Mouse (Mus musculus): ENCODE data around the gene Olfr432. TPM values are rescaled to one million over a fixed set of nuclear protein-coding genes. Genes with fewer than 3 reads are reported as not detected.

Olfr432 gene
- under 1 TPM in 1 of 2 experiments, not detected in 1; 0.43 TPM for polyA plus RNA-seq (2017; shearing (Covaris generic))

DNA sequence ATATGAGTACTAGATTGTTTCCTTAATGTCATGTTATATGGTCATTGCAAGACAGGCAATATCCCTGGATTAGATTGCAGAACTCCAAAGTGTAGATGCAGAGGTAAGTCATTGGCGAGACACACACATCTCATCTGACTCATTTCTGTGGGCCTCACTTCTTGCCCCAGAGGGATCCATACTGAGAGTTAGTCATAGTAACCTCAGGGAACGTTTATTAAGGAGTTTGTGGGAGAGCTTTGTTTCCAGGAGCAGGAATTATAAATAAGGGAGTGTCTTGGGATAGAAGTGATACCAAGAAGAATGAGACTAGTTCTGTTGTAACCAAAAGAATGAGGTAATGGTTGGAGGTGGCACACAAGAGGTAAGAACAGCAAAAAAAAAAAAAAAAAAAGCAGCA lies at the start of gene Olfr432:
Gene Olfr432 (plus strand): TSS at position 313 of the 400 bp plus-strand sequence.

DNA sequence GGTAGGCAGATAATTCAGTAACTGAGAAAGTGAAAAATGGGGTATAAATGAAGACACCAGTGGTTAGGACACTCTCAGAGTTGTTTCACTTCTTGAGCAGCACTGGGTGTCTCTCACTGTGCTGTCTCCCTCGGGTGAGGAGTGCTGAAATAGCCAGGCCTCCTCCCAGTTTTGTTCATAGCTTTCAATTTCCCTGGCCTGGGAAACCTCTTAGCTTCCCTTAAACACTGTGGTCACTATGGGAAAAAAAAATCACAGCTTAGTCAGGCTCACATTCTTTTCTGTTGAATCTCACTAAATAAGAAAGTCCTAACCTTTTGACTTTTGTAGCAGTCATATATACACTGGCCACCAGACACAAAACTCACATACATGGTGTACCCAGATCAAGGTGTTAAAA lies 17.3 kb upstream of the Olfr432 start, which contains the start of gene Ifi205:
Gene Ifi205 (minus strand): TSS at position 113 of the 400 bp plus-strand sequence.

DNA sequence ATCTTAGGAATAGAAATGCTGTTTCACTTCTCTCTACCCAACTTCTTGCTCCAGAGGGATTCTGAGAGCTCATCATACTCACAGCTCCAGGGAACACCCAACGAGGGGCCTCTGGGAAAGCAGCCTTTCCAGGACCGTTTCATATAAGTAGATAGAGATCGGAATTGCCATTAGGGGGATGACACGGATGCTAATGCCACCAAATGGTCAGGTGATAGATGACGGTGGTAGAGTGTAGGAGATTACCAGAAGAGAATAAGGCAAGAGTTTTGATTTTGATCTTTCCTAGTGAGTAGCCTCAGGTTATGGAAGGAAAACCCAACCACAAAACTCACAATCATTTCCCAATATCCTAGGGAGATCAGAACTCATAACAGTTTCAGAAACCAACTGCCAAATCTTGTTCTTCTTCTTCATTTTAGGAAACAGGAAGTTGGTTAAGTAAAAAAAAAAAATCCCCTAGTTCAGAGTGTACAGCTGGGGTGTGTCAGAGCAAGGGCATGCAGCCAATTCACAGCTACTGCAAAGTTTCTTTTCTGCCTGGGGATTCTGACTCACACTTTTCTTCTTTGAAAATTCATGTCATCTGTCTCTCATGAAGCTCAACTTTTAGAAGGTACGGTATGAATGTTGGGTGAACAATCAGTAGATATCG lies 8.4 kb upstream of the Olfr432 start, which contains the start of gene Olfr433:
Gene Olfr433 (plus strand): TSS at position 183 of the 655 bp plus-strand sequence.

DNA sequence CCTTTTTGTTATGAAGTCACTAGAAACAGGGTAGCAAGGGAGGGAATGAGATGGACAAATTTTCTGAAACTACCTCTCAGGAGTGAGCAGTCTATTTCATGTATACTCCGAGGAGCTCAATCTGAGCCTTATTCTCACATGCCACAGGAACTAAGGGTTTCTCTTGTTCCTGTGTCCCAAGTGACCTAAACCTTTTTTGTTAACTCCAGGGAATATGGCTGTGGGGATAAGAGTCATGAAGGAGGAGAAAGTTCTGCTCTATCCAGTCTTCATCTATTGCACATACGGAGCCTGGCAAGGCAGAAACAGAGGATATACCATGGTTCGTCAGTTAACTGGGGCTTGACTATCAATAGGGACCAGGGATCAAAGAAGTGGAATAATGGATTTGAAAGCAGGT lies 17.3 kb downstream of the Olfr432 start, which contains the start of gene Olfr430:
Gene Olfr430 (plus strand): TSS at position 301 of the 400 bp plus-strand sequence.

DNA sequence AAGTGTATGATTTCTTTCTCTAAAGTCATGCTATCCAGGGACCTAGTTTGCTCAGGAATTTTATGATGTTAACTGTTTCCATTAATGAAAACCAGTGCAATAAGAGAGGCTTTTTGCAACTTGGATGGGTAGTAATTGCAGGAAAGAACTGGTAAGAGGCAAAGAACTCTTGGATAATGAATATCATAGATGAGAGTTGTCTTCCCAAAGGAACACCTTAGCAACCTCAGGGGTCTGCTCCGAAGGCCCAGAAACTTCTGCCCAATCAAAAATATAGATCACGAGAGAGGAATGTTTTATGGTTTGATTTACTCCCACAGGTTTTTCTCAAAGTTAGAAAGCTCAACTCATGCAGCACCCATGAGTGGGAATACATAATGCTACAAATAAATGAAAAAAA lies 35.0 kb downstream of the Olfr432 start, which contains the start of gene Olfr429:
Gene Olfr429 (plus strand): TSS at position 301 of the 400 bp plus-strand sequence.

DNA sequence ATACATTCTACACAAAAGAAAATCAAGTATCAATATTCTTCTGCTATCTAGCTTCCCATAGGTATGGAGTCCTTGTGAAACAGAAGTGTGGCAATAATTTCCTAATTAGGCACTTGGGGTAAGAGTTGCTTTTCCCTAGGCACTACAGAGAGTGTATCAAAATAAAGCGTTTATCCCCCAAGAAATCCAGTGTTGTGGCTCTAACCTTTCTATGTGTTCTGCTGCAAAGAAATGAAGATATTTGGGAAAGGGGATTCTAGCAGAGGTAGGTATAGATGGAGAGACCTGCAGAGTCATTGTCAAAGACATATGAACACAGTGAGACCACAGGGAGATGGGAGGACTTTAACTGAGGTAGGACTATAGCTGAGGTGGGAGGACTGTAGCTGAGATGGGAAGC lies 47.6 kb downstream of the Olfr432 start, which contains the start of gene Olfr427:
Gene Olfr427 (plus strand): TSS at position 301 of the 400 bp plus-strand sequence.

Other genes with a start within 250 kb of the Olfr432 start
- 1 to 10 TPM; 5.8 to 5.9 TPM for gene Ifi211, start 136.2 kb upstream of the Olfr432 start, polyA plus RNA-seq (2017; shearing (Covaris generic))
- 100 to 1,000 TPM; 368 to 518 TPM for gene Mndal, start 106.7 kb upstream of the Olfr432 start, polyA plus RNA-seq (2017; shearing (Covaris generic))
- 100 to 1,000 TPM; 272 to 474 TPM for gene Ifi203, start 106.5 kb upstream of the Olfr432 start, polyA plus RNA-seq (2017; shearing (Covaris generic))
- not detected for gene Ifi202b, start 66.5 kb upstream of the Olfr432 start, polyA plus RNA-seq (2017; shearing (Covaris generic))
- gene Ifi205, start 17.4 kb upstream of the Olfr432 start, polyA plus RNA-seq (2017; shearing (Covaris generic)) = under 1 TPM; 0.66 to 0.73 TPM
- gene Olfr433, start 8.5 kb upstream of the Olfr432 start, polyA plus RNA-seq (2017; shearing (Covaris generic)) = not detected
- not detected for gene Olfr430, start 17.4 kb downstream of the Olfr432 start, polyA plus RNA-seq (2017; shearing (Covaris generic))
- not detected for gene Olfr429, start 35.1 kb downstream of the Olfr432 start, polyA plus RNA-seq (2017; shearing (Covaris generic))
- gene Olfr427, start 47.7 kb downstream of the Olfr432 start, polyA plus RNA-seq (2017; shearing (Covaris generic)) = under 1 TPM in 1 of 2 experiments, not detected in 1; 0.42 TPM
- gene Olfr231, start 72.0 kb downstream of the Olfr432 start, polyA plus RNA-seq (2017; shearing (Covaris generic)) = not detected
- gene Olfr424, start 82.3 kb downstream of the Olfr432 start, polyA plus RNA-seq (2017; shearing (Covaris generic)) = not detected
- under 1 TPM in 1 of 2 experiments, not detected in 1; 0.16 TPM for gene Olfr420, start 106.4 kb downstream of the Olfr432 start, polyA plus RNA-seq (2017; shearing (Covaris generic))
- under 1 TPM; 0.12 to 0.18 TPM for gene Spta1, start 123.6 kb downstream of the Olfr432 start, polyA plus RNA-seq (2017; shearing (Covaris generic))
- gene Olfr419, start 202.9 kb downstream of the Olfr432 start, polyA plus RNA-seq (2017; shearing (Covaris generic)) = not detected